Mouse (Mus musculus): ENCODE data around the gene Tmem109.

Tmem109 gene

DNA sequence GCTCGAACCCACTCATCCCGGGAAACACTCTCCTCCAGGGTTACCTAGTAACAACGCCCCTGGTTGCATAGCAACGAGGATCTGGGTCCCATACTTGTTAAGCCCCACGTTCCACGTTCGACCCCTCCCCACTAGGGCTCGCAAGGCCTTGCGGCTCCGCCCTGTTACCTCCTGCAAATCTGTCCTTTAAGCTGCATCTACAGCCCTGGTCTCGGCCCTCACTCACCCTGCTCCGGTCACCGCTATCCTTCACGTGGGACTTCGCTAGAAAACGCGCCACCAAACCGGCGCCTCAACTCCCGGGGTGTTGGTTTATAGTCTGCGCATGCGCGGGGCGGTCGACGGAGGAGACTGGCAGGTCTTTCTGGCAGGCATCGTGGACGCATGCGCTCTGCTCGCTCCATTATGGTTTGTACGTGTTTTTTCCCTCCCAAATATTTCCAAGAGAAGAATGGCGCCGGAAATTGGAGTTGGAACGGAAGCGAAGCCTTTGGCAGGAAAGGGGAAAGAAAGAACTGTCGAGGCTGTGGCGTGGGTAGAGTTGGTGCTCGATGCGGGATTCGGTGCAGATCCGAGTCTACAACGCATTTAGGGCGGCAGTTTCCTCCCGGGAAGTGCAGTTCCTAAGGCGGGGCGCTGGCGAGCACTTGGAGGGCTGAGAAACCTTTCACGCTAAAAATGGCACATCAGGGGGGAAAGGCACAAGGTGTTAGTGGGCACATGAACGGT is at the start of gene Tmem109:
Gene Tmem109, minus strand, starts transcription at position 576 of the 729 bp plus-strand sequence.
- peak; percentile 95 for DNase-seq (ENCODE audit: low read depth, low spot score)

DNA sequence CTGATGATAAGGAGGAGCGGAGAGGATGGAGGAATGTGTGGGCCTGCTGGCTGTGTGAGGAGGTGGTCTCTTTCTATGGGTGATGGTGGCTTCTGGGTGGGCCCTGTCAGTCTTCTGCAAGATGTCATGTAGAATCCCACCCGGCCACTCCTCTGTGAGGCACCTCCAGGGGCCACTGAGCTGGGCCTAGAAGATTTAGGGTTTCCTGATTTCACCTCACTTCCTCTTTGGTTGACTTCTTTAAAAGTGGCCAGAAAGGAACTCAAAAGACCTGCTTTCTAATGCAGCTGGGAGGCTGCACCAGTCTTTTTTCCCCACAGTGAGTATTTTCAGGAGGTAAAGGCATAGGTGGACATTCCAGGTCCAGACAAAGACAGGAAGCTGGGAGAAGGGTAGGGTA is 48.8 kb upstream of the Tmem109 start:
- no peak for DNase-seq (ENCODE audit: low read depth, low spot score)

DNA sequence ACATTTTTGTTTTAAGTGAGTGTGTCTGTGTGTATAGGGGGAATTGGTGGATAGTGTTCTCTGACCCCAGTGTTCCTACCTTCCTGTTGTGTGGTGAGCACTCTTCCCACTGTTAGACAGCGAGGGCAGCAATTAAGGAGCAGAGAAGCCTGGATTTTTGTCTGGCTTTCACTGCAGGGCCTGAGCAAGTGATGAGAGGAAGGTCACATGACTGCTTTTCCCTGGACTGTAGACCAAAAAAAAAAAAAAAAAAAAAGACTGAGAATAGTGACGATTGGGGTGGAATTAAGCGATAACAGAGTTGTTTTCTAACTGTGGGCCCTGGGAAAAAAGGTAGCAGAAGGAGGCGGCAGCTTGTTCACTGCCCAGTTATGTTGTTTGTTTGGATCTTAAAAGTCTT is 44.9 kb upstream of the Tmem109 start:
- DNase-seq (ENCODE audit: low read depth, low spot score), result no peak

DNA sequence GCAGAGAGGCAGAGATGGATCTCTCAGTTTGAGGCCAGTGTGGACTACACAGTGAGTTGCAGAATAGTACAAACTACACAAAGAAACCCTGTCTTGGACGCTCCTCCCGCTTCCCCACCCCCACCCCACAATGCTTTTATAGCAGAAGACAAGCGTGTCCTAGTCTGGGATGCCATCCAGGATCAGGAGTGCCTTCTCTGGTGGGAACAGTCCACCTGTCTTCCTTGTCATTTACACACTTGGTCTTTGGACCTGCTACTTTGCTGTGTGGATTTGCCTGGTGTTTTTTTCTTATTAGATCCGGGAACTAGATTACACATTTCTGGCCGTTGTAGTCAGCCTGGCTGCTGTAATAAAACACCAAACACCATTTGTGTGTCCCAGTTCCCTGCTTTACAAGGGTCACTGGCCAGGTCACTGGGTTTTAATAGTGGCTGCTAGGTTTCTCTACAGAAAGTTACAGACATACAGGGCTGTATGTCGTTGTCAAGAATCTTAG is 44.4 kb upstream of the Tmem109 start:
- no peak for DNase-seq (ENCODE audit: low read depth, low spot score)

DNA sequence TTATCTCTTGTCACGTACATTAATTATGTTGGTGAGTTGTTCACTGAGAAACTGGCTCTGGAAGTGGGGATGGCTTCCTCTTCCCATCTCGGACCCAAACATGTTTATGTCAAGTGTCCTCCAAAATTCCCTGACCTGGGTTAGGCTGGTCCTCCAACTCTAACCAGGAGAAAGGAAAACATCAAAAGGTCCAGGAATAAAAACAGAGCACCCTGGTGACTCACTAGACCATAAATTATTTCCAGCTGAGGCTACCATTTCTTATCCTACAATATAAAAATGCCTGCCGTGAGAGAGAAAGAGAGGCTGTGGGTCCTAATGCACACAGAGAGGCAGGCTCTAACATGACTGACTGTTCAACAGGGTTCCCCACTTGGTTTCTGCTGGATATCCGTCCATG is 42.4 kb upstream of the Tmem109 start:
- DNase-seq (ENCODE audit: low read depth, low spot score), result no peak

DNA sequence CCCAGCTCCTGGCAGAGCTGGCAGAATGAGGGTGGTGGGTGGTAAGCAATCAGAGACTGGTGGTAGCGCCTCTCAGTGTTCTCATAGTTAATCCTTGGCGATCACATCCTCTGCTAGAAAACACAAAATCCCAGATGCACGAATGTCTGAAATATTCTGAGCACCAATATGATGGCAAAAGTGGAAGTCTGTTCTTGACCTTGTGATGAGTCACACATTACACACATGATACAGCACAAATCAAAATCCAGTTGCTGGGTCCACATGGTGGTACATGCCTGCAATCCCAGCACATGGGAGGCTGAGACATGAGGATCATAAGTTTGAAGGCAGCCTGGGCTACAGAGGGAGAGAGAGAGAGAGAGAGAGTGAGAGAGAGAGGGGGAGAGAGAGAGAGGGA is 39.3 kb upstream of the Tmem109 start:
- no peak for DNase-seq (ENCODE audit: low read depth, low spot score)

DNA sequence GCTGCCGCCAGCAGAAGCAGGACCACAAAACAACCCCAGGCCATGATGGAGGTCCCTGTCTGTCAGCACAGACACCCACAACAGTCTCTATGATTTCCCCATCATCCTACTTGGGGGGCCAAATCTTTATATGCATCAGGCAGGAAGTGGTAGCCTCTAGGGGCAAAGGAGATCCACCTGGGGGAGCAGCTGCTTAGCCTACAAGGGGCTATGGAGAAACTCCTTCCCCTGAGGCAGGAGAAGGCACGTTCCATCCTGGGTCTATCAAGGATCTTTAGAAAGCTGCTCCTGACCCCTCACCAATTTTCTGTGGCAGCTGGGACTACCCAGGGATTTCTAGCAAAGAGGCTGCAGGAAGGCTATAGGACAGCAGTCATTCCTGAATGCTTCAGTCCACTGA is 38.7 kb upstream of the Tmem109 start, which contains the start of gene Zp1:
Gene Zp1, minus strand, starts transcription at position 101 of the 400 bp plus-strand sequence.
- no peak for DNase-seq (ENCODE audit: low read depth, low spot score)

DNA sequence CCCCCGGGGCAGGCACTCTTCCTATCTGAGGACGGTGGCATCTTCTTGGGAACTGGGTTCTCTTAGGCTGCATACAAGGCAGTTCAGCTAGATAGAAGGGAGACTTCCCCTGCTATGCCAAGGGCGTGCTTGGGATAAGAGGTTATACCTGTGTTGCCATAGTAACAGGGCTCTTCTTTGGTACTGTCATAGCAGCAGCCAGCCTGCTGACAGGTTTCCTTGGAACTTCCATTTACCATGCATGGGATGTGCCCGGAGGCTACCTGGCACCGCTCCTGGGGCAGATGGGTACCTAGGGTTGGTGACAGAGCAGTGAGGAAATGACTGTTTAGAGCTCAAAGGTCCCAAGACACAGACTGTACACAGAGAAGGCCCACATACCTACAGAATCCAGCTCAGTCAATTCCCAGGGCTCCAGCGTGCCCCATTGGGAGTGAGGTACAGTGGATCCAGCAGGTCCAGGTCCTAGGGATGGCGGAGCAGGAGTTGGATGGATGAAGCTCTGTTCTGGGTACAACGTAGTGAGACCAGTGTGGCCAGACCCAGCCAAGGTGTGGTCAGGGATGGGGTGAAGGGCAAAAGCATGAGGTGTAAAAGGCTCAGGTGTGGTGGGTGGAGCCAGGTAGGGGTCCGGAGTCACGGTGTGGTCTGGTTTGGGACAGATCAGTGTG is 36.7 kb upstream of the Tmem109 start:
- DNase-seq (ENCODE audit: low read depth, low spot score), result no peak

DNA sequence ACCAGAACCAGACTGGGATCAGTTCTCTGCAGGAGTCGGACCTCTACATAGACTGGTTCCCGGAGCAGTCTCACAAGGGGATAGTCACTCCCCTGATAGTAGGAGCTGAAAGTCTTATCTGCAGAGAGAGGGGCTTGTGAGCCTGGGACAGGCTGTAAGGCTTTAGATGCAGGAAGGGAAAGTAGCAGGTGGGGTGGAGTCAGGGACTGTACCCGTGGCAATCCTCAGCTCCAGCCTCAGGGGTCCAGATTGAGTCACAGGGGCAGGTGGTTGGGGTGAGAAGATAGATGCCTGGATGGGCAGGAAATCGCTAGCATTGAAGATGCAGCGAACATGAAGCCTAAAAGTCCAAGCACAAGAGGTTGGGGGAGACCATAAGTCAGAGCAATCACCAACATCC is 34.7 kb upstream of the Tmem109 start:
- no peak for DNase-seq (ENCODE audit: low read depth, low spot score)

DNA sequence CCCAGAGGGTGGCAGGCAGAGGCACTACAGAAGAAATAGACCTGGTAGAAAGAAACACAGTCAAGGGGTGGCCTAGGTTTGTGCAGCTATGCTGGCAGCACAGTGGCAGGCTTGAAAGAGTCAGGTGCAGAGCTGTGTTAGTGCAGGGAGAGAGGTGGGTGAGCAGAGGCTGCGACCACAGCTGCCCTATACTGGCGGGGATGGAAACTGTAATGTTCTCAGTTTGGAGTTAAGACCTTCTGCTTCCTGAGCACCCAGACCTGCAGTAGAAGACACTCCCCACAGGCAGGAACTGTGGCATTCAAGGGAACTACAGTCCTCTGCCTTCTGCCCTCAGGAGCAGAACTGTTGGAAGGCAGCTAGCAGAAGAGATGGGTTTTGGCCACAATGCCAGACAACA is 33.1 kb upstream of the Tmem109 start:
- DNase-seq (ENCODE audit: low read depth, low spot score), result no peak

DNA sequence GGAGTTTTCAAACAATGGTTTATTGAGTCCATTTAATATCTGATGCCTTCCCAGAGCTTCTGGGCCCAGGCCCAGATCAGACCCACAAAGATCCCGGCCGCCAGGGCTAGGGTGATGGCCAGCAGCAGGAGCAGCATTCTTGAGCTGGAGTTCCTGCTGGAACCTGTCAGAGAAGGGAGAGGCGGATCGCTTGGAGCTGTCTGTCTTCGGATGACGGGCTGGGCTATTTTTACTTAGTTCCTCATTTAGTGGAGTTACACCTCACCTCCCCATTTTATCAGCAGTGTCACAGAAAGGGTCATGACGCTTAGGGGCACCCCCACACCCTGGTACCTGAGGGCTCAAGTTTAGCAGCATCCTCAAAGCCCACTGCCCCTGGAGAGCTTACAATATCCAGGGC is 32.5 kb upstream of the Tmem109 start:
- DNase-seq (ENCODE audit: low read depth, low spot score), result no peak

DNA sequence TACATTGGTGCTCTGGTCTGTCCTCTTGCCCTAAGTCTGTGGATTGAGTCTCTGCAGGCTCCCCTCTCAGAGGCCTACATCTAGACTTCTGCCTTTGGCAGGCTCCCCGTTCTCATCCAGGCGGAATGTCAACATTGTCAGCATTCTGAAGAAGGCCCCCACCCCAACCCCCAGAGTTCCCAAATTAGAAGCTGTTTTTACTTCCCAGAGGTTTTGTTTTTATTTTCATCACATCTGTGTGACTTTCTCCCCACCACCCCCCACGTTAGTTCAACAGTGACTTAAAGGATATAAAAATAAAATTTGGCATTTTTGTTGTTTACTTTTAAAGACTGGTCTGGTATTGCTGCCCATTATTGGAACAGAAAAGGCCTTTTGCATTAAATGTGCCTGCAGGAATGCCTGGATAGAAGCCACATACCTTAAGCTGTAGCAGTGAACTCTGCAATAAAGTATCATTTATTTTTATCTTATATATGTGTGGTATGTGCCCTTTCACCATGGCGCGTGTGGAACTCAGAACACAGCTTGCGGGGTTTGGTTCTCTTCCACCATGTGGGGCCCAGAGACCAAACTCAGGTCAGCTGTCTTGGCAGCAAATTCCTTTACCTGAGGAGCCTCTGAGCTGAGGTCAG is 27.4 kb upstream of the Tmem109 start:
- DNase-seq (ENCODE audit: low read depth, low spot score), result no peak

DNA sequence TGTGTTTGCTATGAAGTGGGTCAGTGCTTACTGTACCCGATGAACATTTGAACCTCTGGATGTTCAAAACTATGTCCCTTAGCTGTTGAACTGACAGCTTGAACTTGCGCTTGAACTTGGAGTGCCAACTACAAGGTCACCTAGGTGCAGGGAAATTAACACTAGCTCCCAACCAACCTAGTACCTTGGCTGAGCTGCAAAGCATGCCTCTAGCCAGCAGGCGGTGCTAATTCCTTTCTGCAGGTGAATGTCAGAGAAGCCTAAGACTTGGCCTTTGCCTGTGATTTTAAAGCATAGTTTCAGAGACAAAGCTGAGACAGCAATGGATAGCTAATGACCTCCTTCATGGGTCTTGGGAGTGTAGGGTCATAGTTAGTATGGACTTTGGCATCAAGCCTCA is 26.1 kb upstream of the Tmem109 start:
- DNase-seq (ENCODE audit: low read depth, low spot score), result peak; percentile 67

DNA sequence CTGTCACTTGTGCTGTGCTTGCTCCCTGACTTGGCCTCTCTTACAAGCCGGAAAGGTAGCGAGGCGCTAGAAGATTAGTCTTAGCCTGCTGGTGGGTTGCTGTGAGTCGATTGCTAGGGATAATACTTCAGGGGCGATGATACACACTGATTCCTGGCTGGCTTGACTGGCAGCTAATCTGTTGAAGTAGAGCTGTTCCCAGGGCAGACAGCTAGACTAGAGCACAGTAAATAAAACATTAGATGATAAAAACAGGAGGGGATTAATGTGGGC is 23.9 kb upstream of the Tmem109 start:
- DNase-seq (ENCODE audit: low read depth, low spot score), result no peak

DNA sequence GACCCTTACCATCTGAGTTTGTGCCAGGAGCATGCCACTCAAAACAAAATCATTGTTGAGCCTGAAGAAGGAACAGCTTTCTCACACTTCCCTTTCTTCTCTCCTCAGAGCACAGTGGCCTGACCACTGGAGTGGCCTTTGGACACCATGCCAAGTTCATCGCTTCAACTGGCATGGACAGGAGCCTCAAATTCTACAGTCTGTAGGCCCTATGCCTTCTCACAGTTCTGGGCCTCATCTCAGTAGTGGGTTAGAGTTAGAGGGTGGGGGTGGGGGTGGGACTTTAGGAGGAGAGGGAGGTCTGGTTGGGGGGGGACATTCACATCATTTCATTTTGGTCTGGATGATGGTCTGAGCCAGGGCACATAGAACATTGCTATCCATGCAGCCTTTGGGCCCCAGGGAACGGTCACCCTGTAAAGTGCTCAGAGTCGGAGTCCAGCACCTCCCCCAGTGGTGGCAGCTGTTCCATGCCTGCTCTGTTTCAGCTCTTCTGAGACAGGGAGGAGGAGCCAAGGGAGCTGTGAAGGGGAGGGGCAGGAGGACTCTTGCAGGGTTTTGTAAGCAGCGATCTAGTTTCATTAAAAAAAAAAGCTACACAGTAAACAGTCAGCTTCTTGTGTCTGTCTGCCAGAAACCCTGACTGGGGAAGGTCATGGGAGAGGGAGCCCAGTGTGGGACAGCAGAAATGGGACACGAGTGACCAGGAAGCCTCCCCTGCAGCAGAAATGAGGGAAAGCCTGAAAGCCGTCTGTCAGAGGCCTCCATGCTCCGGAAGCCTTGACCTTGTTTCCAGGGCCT is 23.3 kb upstream of the Tmem109 start:
- DNase-seq (ENCODE audit: low read depth, low spot score), result no peak

DNA sequence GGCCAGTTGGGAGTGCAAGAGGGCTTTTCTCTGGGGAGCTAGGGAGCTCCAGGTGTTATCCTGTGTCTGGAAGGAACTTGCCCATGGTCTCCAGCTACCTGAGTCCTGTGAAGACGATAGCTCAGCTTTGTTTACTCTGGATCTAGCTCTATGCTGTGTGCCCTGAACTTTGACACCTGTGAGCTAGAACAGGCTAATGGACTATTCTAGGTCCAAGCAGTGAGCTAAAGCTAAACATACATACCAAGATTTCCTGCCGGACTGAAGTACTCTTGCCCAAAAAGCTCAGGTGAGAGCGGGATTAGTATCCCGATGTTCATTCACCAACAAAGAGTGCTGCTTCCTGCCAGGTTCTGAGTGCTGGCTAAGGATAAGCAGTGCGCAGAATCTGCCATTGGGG is 22.7 kb upstream of the Tmem109 start:
- DNase-seq (ENCODE audit: low read depth, low spot score), result no peak

DNA sequence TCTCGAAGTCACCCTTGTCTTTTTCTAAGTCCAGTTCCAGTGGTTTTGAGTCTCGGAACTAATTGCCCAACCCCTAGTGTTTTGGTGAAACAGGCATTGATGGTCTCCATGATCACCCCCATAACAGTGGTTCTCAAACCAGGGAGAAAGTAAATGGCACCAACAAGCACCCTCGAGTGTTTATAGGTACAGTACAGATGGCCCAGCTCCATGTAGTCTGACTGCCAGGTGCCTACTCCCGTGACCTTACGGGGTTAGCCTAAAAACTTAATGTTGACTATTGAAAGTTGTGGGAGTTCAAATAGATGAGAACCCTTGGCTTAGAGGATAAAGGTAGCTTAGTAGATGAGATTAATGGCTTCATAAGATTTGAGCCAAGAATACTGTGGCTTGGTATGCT is 19.2 kb upstream of the Tmem109 start:
- no peak for DNase-seq (ENCODE audit: low read depth, low spot score)

DNA sequence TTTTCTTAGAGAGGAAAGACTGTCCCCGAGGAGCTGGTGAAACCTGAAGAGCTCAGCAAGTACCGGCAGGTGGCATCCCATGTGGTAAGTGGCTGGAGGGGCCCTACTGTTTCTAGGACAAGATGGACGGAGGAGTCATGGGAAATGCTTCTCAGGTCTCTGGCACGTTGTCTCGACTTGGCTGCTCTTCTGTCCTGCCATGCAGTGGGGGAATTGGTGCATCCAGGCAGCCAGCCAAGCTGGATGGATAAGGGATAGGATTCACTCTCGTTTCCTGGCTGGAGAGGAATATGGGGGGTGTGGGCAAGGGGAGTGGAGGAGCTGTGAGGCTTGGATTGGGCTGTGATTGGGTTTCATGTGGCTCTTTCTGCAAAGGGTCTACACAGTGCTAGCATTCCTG is 18.5 kb upstream of the Tmem109 start:
- DNase-seq (ENCODE audit: low read depth, low spot score), result no peak

DNA sequence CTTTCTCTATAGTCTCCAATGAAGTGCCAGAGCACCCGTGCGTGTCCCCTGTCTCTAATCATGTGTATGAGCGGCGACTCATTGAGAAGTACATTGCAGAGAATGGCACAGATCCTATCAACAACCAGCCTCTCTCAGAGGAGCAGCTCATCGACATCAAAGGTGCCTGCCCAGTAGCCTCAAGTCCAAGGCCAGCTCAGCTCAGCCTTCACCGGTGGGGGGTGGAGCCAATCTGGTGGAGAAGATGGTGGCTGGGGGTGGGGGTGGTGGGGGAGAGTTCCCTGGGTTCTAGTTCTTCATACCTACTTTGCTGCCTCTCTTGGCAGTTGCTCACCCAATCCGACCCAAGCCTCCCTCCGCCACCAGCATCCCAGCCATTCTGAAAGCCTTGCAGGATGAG is 15.7 kb upstream of the Tmem109 start:
- no peak for DNase-seq (ENCODE audit: low read depth, low spot score)

DNA sequence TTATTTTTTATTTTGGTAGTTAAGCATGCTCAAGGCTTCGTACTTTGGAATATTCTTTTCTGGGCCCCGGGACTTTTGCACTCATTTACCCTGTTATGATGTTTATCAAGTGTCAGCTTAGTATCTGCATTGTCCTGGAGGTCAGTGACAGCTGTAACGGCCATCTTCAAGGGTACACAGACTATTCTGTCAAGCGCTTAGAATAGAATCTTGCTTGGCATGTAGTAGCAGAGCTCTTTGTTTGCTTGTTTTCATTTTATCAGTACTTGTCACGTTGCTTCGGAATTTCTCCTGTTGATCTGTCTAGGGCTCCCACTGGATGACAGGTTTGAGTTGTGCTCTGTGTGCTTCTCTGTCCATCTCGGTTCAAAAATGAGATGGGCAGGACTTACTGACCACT is 15.0 kb upstream of the Tmem109 start:
- DNase-seq (ENCODE audit: low read depth, low spot score), result no peak

DNA sequence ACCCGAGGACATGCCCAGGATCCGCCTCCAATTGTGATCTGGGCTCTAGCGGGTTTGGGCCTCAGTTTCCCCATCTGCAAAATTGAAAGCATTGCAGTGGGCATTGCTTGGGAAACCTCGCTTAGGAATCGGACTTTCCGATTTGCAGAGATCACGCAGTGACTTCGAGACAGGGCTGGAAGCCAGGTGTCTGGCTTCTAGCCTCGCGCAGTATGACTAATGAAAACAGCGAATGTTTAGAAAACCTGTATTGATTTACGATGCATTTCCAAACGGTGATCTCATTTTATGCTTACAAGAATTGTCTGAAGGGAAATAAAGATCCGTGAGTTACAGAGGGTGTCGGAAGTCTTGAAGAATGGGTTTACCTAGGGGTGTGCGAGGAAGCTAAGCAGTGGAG is 13.9 kb upstream of the Tmem109 start:
- DNase-seq (ENCODE audit: low read depth, low spot score), result no peak

DNA sequence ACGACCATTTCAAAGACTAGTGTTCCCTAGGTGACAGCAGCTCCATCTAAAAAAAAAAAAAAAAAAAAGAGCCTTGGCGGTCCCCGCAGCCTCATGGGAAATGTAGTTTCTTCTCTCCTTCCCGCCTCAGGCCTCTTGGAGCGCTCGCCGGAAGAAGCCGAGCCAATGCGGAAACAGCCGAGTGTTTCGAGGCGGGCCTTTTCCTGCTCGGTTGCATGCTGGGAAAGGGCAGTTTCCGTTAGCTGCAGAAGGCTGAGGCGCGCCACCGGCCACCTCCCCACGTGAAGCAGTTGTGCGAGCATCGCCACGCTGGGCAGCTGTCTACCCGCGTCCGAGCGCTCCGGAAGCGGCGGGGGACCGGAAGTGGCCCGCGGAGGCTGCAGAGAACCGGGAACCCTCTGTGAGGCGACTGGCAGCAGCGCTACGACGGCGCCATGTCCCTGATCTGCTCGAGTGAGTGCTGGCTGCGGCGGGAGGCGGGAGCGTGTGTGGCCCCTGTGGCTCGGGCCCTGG is 13.3 kb upstream of the Tmem109 start, which contains the start of gene Prpf19:
Gene Prpf19, plus strand, starts transcription at position 216 of the 513 bp plus-strand sequence.
- peak; percentile 98 for DNase-seq (ENCODE audit: low read depth, low spot score)

Measured in CD4-positive, CD25-positive, alpha-beta regulatory T cell, adult 2 months (primary cell).